Mouse (Mus musculus) testis, adult 2 months (tissue): ENCODE data around the gene Rbm28. TPM values are rescaled to one million over a fixed set of nuclear protein-coding genes. Genes with fewer than 3 reads are reported as not detected.

Experiments
- H3K27ac ChIP-seq: fragments of 200-500 bp; 2 replicates; pipeline ENCODE4 v1.5.1; 2012; ENCODE audit warnings: low read depth, low read length; ENCODE audit not compliant: control insufficient read depth, insufficient read depth
- H3K27me3 ChIP-seq: fragments of 200-500 bp; 2 replicates; pipeline ENCODE4 v1.6.1; 2012; ENCODE audit warnings: mild to moderate bottlenecking, low read length, moderate library complexity; ENCODE audit not compliant: control insufficient read depth, insufficient read depth
- H3K36me3 ChIP-seq: fragments of 200-500 bp; 2 replicates; pipeline ENCODE4 v1.6.1; 2012; ENCODE audit warnings: mild to moderate bottlenecking, low read length; ENCODE audit not compliant: control insufficient read depth, insufficient read depth
- H3K4me1 ChIP-seq: fragments of 200-500 bp; 2 replicates; pipeline ENCODE4 v1.6.1; 2012; ENCODE audit warnings: low read length; ENCODE audit not compliant: control insufficient read depth, insufficient read depth
- H3K4me3 ChIP-seq: fragments of 200-500 bp; 2 replicates; pipeline ENCODE4 v1.5.1; 2012; ENCODE audit warnings: low read depth, mild to moderate bottlenecking, low read length, moderate library complexity, mixed read lengths; ENCODE audit not compliant: control insufficient read depth
- CTCF ChIP-seq: fragments of 200-500 bp; IDR thresholded peaks from 2 replicates; pipeline ENCODE4 v1.5.1; 2012; ENCODE audit warnings: low read depth, mild to moderate bottlenecking, inconsistent platforms, low read length, moderate library complexity; ENCODE audit not compliant: control insufficient read depth, insufficient read depth, insufficient replicate concordance
- POLR2A ChIP-seq: fragments of 200-500 bp; IDR thresholded peaks from 2 replicates; pipeline ENCODE4 v1.6.1; 2012; ENCODE audit warnings: low read depth, mild to moderate bottlenecking, inconsistent platforms, low read length, moderate library complexity; ENCODE audit not compliant: control insufficient read depth
- polyA plus RNA-seq: library from polyadenylated mRNA; depleted of rRNA; stranded (reverse); fragments of >200 nt; gene quantifications from 2 replicates; pipeline ENCODE4 v1.2.3, GENCODE M21; 2012; rRNA removed

The Rbm28 gene
- polyA plus RNA-seq, 1 experiment = 27.1 TPM

GRCm38 (mm10) chr6:29081826-29082363, 82.9 kb downstream of the Rbm28 start:
- Histone ChIP-seq H3K27me3 (no peaks in the 10 kb centered on the region), H3K27ac (no peak overlapping the region), H3K4me1 (no peaks in the 10 kb centered on the region), H3K36me3 (no peaks in the 10 kb centered on the region), H3K4me3 (no peak overlapping the region)
- TF ChIP-seq CTCF = no peak
- TF ChIP-seq POLR2A = no peak

DNA sequence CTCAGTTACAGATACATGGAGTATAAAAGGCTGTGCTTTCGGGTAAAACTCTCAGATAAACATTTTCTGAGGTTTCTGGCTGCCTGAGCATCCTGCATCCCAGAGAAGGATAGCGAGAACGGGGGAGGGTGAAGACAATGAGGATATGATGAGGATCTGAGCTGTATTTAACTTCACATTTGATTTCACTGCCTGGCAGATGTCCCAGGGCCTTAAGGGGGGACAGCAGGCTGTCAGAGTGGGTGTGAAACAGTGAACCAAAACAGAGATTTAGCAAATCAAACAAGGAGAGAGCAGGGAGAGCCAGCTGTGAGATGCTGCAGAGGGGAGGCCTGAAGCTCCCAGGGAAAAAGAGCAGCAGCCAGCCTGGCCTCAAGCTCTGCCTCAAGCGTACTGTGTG, 85.5 kb downstream of the Rbm28 start:
- no peak overlapping the region for H3K4me3 ChIP-seq
- TF ChIP-seq POLR2A (no peak), CTCF (no peak)
- H3K27me3 ChIP-seq = no peaks in the 10 kb centered on the region
- H3K36me3 ChIP-seq = no peaks in the 10 kb centered on the region
- no peaks in the 10 kb centered on the region for H3K4me1 ChIP-seq
- no peak overlapping the region for H3K27ac ChIP-seq

DNA sequence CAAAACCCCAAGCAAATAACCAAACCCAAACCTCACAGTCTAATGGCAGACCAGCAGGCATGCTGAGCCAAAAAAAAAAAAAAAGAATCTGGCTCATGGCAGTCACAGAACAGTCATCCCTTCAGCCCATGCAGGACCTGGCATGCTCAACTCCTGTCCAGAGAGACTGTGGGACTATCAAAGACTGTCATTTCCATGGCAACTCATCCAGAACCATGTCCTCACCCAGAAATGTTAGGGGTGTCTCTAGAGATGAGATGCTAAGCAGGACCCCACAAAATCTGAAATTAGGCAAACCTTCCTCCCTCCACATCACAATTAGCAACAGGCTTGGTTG, 90.7 kb downstream of the Rbm28 start:
- no peak overlapping the region for H3K4me3 ChIP-seq
- TF ChIP-seq CTCF (no peak), POLR2A (no peak)

More for the DNA sequence above, 90.7 kb downstream of the Rbm28 start:
- Histone ChIP-seq H3K36me3 (no peaks in the 10 kb centered on the region), H3K27me3 (no peaks in the 10 kb centered on the region), H3K27ac (no peak overlapping the region), H3K4me1 (no peaks in the 10 kb centered on the region)

Other genes with a start within 250 kb of the Rbm28 start
- 0.99 and 1.0 TPM in 2 replicates for gene Lep, start 104.8 kb downstream of the Rbm28 start, polyA plus RNA-seq
- gene Prrt4, start 14.6 kb upstream of the Rbm28 start, polyA plus RNA-seq = 0.48 and 0.57 TPM in 2 replicates
- 6.1 and 7.7 TPM in 2 replicates for gene Impdh1, start 51.4 kb upstream of the Rbm28 start, polyA plus RNA-seq
- gene Hilpda, start 107.5 kb upstream of the Rbm28 start, polyA plus RNA-seq = 54.0 and 56.2 TPM in 2 replicates
- gene Fam71f2, start 114.6 kb upstream of the Rbm28 start, polyA plus RNA-seq = 1,251 and 1,390 TPM in 2 replicates
- gene Fam71f1, start 154.1 kb upstream of the Rbm28 start, polyA plus RNA-seq = 369 and 372 TPM in 2 replicates
- gene Calu, start 183.1 kb upstream of the Rbm28 start, polyA plus RNA-seq = 12.0 and 13.5 TPM in 2 replicates
- not detected in 2 replicates for gene Opn1sw, start 223.5 kb upstream of the Rbm28 start, polyA plus RNA-seq
- gene Ccdc136, start 231.3 kb upstream of the Rbm28 start, polyA plus RNA-seq = 927 and 1,013 TPM in 2 replicates